Mouse (Mus musculus) intestine, embryonic 14.5 days (tissue): ENCODE measurements around the gene Osbpl5. TPM values are rescaled to one million over a fixed set of nuclear protein-coding genes. Genes with fewer than 3 reads are reported as not detected.

Experiments used
- ATAC-seq: fragments of 200-750 bp; cut with Nextera tagmentation; replicated peaks from 2 replicates; pipeline ENCODE4 v1.8.0; 2017; ENCODE audit warnings: low read depth, moderate number of reproducible peaks, moderate TSS enrichment, moderate library complexity; ENCODE audit not compliant: low FRiP score, low TSS enrichment
- DNase-seq: peaks from one replicate; pipeline ENCODE4 v3.0.0-alpha.2; 2018; ENCODE audit warnings: low spot score
- H3K27ac ChIP-seq: fragments of 300-500 bp; sonication (generic); 2 replicates; pipeline ENCODE4 v1.5.1; 2014; ENCODE audit warnings: low read depth, mild to moderate bottlenecking, control low read depth
- H3K27me3 ChIP-seq: fragments of 300-500 bp; sonication (generic); replicated peaks from 2 replicates; pipeline ENCODE4 v1.6.1; 2014; ENCODE audit warnings: low read length, control low read depth; ENCODE audit not compliant: control insufficient read depth, insufficient read depth
- H3K36me3 ChIP-seq: fragments of 300-500 bp; sonication (generic); 2 replicates; pipeline ENCODE4 v1.6.1; 2014; ENCODE audit warnings: low read length, control low read depth; ENCODE audit not compliant: control insufficient read depth, insufficient read depth
- H3K4me1 ChIP-seq: fragments of 300-500 bp; sonication (generic); replicated peaks from 2 replicates; pipeline ENCODE4 v1.6.1; 2014; ENCODE audit warnings: low read length, control low read depth, mixed read lengths; ENCODE audit not compliant: control insufficient read depth, insufficient read depth
- H3K4me2 ChIP-seq: fragments of 300-500 bp; sonication (generic); 2 replicates; pipeline ENCODE4 v1.6.1; 2014; ENCODE audit warnings: low read length
- H3K4me3 ChIP-seq: fragments of 300-500 bp; sonication (generic); 2 replicates; pipeline ENCODE4 v1.5.1; 2014; ENCODE audit warnings: low read depth, low read length, control low read depth, mixed read lengths
- H3K9ac ChIP-seq: fragments of 300-500 bp; sonication (generic); 2 replicates; pipeline ENCODE4 v1.6.1; 2014; ENCODE audit warnings: mild to moderate bottlenecking, low read length
- H3K9me3 ChIP-seq: fragments of 300-500 bp; sonication (generic); 2 replicates; pipeline ENCODE4 v1.6.1; 2016; ENCODE audit warnings: low read length, control low read depth; ENCODE audit not compliant: control insufficient read depth
- WGBS: fragments of 180-500 bp; shearing (Covaris S2); extraction: QIAGEN DNeasy Blood & Tissue Kit; methylation state at CpG from one replicate; pipeline ENCODE4 v1.1.7; 2014; 5-methylcytosine and 5-hydroxymethylcytosine counted together
- polyA plus RNA-seq: library from polyadenylated mRNA; unstranded; fragments of >200 nt; fragmentation: Nextera tagmentation; extraction: Ambion mirVana; gene quantifications from 2 replicates; pipeline ENCODE4 v1.2.1, GENCODE M21; 2014

Gene Osbpl5
- polyA plus RNA-seq, 1 experiment from 2014 or later: 34.9 TPM

GRCm38 (mm10) chr7:143783996-143784829, 27.4 kb upstream of the Osbpl5 start, which contains the start of gene Mrgpre:
Gene Mrgpre (minus strand): TSS chr7:143784500.
- peak within 1 kb of the TSS; percentile 29 for H3K27ac ChIP-seq
- no peaks in the 10 kb centered on the region for H3K9me3 ChIP-seq
- DNase-seq (peak; percentile 83), ATAC-seq (peak; percentile 85)
- peak within 1 kb of the TSS; percentile 46 for H3K9ac ChIP-seq
- peak within 1 kb of the TSS; percentile 49 for H3K4me2 ChIP-seq
- no peaks in the 10 kb centered on the region for H3K36me3 ChIP-seq
- WGBS: 4% methylated on average over 16 of the region's 21 CpGs
- H3K4me1 ChIP-seq: peaks cover 10% of the 10 kb centered on the region
- H3K27me3 ChIP-seq: no peaks in the 10 kb centered on the region
- peak within 1 kb of the TSS; percentile 30 for H3K4me3 ChIP-seq

GRCm38 (mm10) chr7:143783378-143783995, 26.7 kb upstream of the Osbpl5 start:
- WGBS: 20% methylated on average over 6 of the region's 6 CpGs

GRCm38 (mm10) chr7:143777375-143777774, 20.6 kb upstream of the Osbpl5 start:
- no peaks in the 10 kb centered on the region for H3K36me3 ChIP-seq
- H3K27me3 ChIP-seq: no peaks in the 10 kb centered on the region
- H3K9me3 ChIP-seq: no peaks in the 10 kb centered on the region
- ATAC-seq (no peak), DNase-seq (no peak)
- no peak overlapping the region for H3K4me2 ChIP-seq
- WGBS: 49% methylated on average over 2 of the region's 2 CpGs
- no peak overlapping the region for H3K27ac ChIP-seq
- no peaks in the 10 kb centered on the region for H3K4me1 ChIP-seq
- H3K4me3 ChIP-seq: no peak overlapping the region
- no peak overlapping the region for H3K9ac ChIP-seq

More at GRCm38 (mm10) chr7:143783378-143783995, 26.7 kb upstream of the Osbpl5 start:
- Histone ChIP-seq H3K9me3 (no peaks in the 10 kb centered on the region), H3K4me1 (peaks cover 10% of the 10 kb centered on the region), H3K36me3 (no peaks in the 10 kb centered on the region), H3K4me3 (peak overlapping the region; percentile 30), H3K27me3 (no peaks in the 10 kb centered on the region), H3K4me2 (peak overlapping the region; percentile 49), H3K27ac (peak overlapping the region; percentile 29; the same call in 1 of the 2 replicates), H3K9ac (peak overlapping the region; percentile 46)
- ATAC-seq (peak; percentile 57), DNase-seq (peak; percentile 58)

DNA sequence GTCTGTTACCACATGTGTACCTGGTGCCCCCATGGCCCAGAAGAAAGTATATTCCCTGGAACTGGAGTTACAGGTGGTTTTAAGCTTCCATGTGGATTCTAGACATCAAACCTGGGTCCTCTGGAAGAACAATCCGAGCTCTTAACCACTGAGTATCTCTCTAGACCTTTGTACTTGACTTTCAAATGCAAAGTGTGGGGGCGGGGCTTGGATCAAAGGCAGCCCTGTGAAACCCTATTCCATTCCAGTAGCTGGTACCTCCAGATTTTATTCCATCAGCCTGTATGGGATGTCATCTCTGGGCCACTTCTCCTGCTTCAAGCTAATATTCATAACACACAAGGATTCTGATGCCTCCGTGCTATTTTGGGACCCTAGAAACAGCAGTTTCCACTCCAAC, 19.4 kb upstream of the Osbpl5 start:
- WGBS: 39% methylated on average over 3 of the region's 3 CpGs
- DNase-seq: peak; percentile 64
- H3K27me3 ChIP-seq: no peaks in the 10 kb centered on the region

GRCm38 (mm10) chr7:143769461-143769860, 12.7 kb upstream of the Osbpl5 start:
- H3K4me1 ChIP-seq: no peaks in the 10 kb centered on the region
- H3K27ac ChIP-seq: no peak overlapping the region
- DNase-seq: no peak
- no peaks in the 10 kb centered on the region for H3K9me3 ChIP-seq
- ATAC-seq: no peak
- peaks cover 5% of the 10 kb centered on the region; the same call in 1 of the 2 replicates for H3K27me3 ChIP-seq
- no peaks in the 10 kb centered on the region for H3K36me3 ChIP-seq
- 37% methylated on average over 1 of the region's 1 CpGs for WGBS
- no peak overlapping the region for H3K9ac ChIP-seq
- no peak overlapping the region for H3K4me2 ChIP-seq
- no peak overlapping the region for H3K4me3 ChIP-seq

More for the DNA sequence above, 19.4 kb upstream of the Osbpl5 start:
- ATAC-seq: 0 out of 2 replicates have a peak, but pooled peaks have one; percentile 68
- H3K4me3 ChIP-seq: no peak overlapping the region
- H3K9me3 ChIP-seq: no peaks in the 10 kb centered on the region
- H3K4me1 ChIP-seq: no peaks in the 10 kb centered on the region
- no peaks in the 10 kb centered on the region for H3K36me3 ChIP-seq
- H3K4me2 ChIP-seq: no peak overlapping the region
- no peak overlapping the region for H3K27ac ChIP-seq
- H3K9ac ChIP-seq: no peak overlapping the region

GRCm38 (mm10) chr7:143768267-143768666, 11.5 kb upstream of the Osbpl5 start:
- no peak overlapping the region for H3K27ac ChIP-seq
- H3K4me1 ChIP-seq: no peaks in the 10 kb centered on the region
- H3K4me3 ChIP-seq: no peak overlapping the region
- DNase-seq: peak; percentile 40
- H3K9ac ChIP-seq: no peak overlapping the region
- peaks cover 8% of the 10 kb centered on the region; the same call in 1 of the 2 replicates for H3K27me3 ChIP-seq
- 66% methylated on average over 6 of the region's 6 CpGs for WGBS
- no peak for ATAC-seq
- H3K36me3 ChIP-seq: no peaks in the 10 kb centered on the region
- H3K4me2 ChIP-seq: no peak overlapping the region
- no peaks in the 10 kb centered on the region for H3K9me3 ChIP-seq

DNA sequence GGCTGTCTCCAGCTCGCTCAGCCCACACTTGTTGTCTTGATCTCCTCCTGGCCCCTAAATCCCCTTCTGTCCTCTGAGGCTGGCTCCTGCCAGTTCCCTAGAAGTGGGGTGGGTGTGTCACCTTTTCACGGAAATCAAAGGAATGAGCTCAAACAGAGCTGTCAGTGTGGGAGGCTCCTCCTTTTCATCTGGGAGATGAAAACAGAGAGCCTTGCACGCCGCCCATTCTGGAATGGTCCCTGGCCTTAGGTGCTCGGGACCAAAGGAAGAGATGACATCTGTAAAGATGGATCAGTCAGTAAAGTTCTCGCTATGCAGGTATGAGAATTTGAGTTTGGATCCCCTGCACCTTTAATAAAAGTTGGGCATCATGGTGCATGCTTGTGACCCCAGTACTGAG, 10.1 kb upstream of the Osbpl5 start, which contains the start of gene Mrgprg:
Mrgprg (minus strand) TSS at position 101 of the 400 bp plus-strand sequence.
- no peak within 1 kb of the TSS for H3K27ac ChIP-seq
- no peaks in the 10 kb centered on the region for H3K4me1 ChIP-seq
- 35% methylated on average over 6 of the region's 6 CpGs for WGBS
- H3K9ac ChIP-seq: no peak within 1 kb of the TSS
- DNase-seq: no peak
- H3K4me2 ChIP-seq: no peak within 1 kb of the TSS
- ATAC-seq: no peak
- H3K4me3 ChIP-seq: no peak within 1 kb of the TSS
- no peaks in the 10 kb centered on the region for H3K36me3 ChIP-seq
- peaks cover 8% of the 10 kb centered on the region; the same call in 1 of the 2 replicates for H3K27me3 ChIP-seq
- no peaks in the 10 kb centered on the region for H3K9me3 ChIP-seq

DNA sequence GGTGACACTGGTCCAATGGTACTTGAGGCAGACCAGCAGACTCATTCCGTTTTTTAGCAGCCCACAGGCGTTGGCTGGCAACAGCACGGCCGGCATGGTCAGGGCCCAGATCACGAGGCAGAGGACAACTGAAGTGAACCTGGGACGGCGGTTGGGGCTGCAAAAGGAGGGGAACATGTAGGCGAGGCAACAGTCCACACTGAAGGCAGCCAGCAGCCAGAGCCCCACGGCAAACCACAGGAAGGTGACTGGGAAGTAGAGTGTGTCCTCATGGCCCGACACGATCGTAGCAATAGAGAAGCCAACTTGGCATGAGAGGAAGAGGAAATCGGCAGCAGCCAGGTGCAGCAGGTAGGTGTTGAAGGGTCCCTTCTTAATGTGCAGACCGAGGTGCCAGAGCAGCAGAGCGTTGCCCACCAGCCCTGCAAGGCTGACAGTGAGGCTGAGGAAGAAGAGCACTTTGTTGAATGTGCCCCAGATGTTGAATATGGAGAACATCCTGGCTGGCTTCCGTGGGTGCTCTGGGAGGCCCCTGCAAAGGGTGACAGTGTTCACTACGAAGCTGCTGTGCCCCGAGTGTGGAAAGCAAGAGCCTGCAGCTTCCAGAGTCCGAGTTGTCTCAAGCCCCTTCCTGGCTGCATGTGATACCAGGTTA, 8.2 kb upstream of the Osbpl5 start:
- ATAC-seq (no peak), DNase-seq (no peak)
- Histone ChIP-seq H3K4me2 (no peak overlapping the region), H3K27ac (no peak overlapping the region), H3K9me3 (no peaks in the 10 kb centered on the region), H3K9ac (no peak overlapping the region), H3K27me3 (peaks cover 8% of the 10 kb centered on the region; the same call in 1 of the 2 replicates), H3K4me1 (no peaks in the 10 kb centered on the region), H3K36me3 (no peaks in the 10 kb centered on the region), H3K4me3 (no peak overlapping the region)
- WGBS: 68% methylated on average over 19 of the region's 19 CpGs
